Mouse (Mus musculus) heart, embryonic 15.5 days (tissue): ENCODE data around the gene Ssh1. TPM values are rescaled to one million over a fixed set of nuclear protein-coding genes. Genes with fewer than 3 reads are reported as not detected.

Experiments used
- ATAC-seq: fragments of 200-750 bp; cut with Nextera tagmentation; replicated peaks from 2 replicates; pipeline ENCODE4 v1.8.0; 2017; ENCODE audit warnings: low read depth, moderate TSS enrichment; ENCODE audit not compliant: insufficient number of reproducible peaks, insufficient read depth, low FRiP score
- H3K27ac ChIP-seq: fragments of 300-500 bp; sonication (generic); 2 replicates; pipeline ENCODE4 v1.5.1; 2015; ENCODE audit warnings: mild to moderate bottlenecking, inconsistent platforms
- H3K27me3 ChIP-seq: fragments of 300-500 bp; sonication (generic); 2 replicates; pipeline ENCODE4 v1.6.1; 2015; ENCODE audit warnings: inconsistent platforms
- H3K36me3 ChIP-seq: fragments of 300-500 bp; sonication (generic); 2 replicates; pipeline ENCODE4 v1.6.1; 2015; ENCODE audit warnings: mild to moderate bottlenecking, inconsistent platforms
- H3K4me1 ChIP-seq: fragments of 300-500 bp; sonication (generic); replicated peaks from 2 replicates; pipeline ENCODE4 v1.6.1; 2015; ENCODE audit warnings: inconsistent platforms
- H3K4me2 ChIP-seq: fragments of 300-500 bp; sonication (generic); 2 replicates; pipeline ENCODE4 v1.6.1; 2015; ENCODE audit warnings: inconsistent platforms, mild to moderate bottlenecking, moderate library complexity
- H3K4me3 ChIP-seq: fragments of 300-500 bp; sonication (generic); 2 replicates; pipeline ENCODE4 v1.5.1; 2015; ENCODE audit warnings: mild to moderate bottlenecking, inconsistent platforms
- H3K9ac ChIP-seq: fragments of 300-500 bp; sonication (generic); 2 replicates; pipeline ENCODE4 v1.6.1; 2015; ENCODE audit warnings: mild to moderate bottlenecking, inconsistent platforms
- H3K9me3 ChIP-seq: fragments of 300-500 bp; sonication (generic); replicated peaks from 2 replicates; pipeline ENCODE4 v1.6.1; 2016; ENCODE audit warnings: inconsistent platforms
- WGBS: fragments of 180-500 bp; shearing (Covaris S2); methylation state at CpG from one replicate; pipeline ENCODE4 v1.1.7; 2015; ENCODE audit warnings: mixed read lengths; 5-methylcytosine and 5-hydroxymethylcytosine counted together
- polyA plus RNA-seq: library from polyadenylated mRNA; unstranded; fragments of >200 nt; fragmentation: Nextera tagmentation; extraction: Ambion mirVana; gene quantifications from 2 replicates; pipeline ENCODE4 v1.2.1, GENCODE M21; 2015

Ssh1 gene
- polyA plus RNA-seq, 1 experiment from 2014 or later = 9.0 TPM

DNA sequence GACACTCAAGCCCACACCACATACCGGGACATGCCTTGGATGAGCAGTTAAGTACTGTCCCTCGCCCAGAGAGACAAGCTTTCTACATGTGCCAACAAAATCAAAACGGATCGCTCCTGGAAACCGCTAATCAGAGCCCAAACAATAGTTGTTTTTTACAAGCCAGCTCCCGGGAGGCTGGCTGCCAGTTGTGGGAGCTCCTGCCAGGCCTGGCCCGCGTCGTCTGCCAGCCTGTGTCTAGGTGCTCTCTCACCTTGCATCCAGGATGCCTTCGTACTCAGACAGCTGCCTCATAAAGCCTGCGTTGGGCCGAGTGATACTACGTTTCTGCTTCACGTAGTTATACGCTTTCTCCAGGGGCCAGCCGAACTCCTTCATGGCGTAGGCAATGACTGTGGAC lies 43.6 kb downstream of the Ssh1 start:
- no peaks in the 10 kb centered on the region for H3K27me3 ChIP-seq
- no peak for ATAC-seq
- peaks cover 63% of the 10 kb centered on the region for H3K36me3 ChIP-seq
- whole genome bisulfite sequencing = 86% methylated on average over 17 of the region's 17 CpGs
- H3K4me3 ChIP-seq = no peak overlapping the region
- no peak overlapping the region for H3K4me2 ChIP-seq
- no peak overlapping the region for H3K9ac ChIP-seq
- no peaks in the 10 kb centered on the region for H3K9me3 ChIP-seq
- peak overlapping the region; percentile 79; the same call in 1 of the 2 replicates for H3K27ac ChIP-seq
- peaks cover 40% of the 10 kb centered on the region for H3K4me1 ChIP-seq

DNA sequence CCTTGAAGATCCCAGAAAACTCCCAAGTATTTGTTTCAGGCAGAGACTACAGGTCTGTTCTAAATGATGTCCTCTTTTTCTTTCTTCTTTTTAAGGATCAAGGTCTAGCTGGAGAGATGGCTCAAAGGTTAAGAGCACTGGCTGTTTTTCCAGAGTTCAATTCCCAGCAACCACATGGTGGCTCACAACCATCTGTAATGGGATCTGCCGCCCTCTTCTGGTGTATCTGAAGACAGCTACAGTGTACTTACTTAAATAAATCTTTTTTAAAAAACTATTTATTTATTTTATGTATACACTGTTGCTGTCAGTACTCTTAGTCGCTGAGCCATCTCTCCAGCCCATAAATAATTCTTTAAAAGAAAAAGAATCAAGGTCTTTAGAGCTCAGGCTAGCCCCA lies 46.4 kb downstream of the Ssh1 start:
- peaks cover 78% of the 10 kb centered on the region for H3K36me3 ChIP-seq
- H3K4me2 ChIP-seq = no peak overlapping the region
- no peaks in the 10 kb centered on the region for H3K27me3 ChIP-seq
- H3K4me3 ChIP-seq = no peak overlapping the region
- H3K9me3 ChIP-seq = no peaks in the 10 kb centered on the region
- WGBS = 69% methylated on average over 2 of the region's 2 CpGs
- H3K27ac ChIP-seq = no peak overlapping the region
- ATAC-seq = no peak
- peaks cover 21% of the 10 kb centered on the region for H3K4me1 ChIP-seq
- H3K9ac ChIP-seq = no peak overlapping the region

DNA sequence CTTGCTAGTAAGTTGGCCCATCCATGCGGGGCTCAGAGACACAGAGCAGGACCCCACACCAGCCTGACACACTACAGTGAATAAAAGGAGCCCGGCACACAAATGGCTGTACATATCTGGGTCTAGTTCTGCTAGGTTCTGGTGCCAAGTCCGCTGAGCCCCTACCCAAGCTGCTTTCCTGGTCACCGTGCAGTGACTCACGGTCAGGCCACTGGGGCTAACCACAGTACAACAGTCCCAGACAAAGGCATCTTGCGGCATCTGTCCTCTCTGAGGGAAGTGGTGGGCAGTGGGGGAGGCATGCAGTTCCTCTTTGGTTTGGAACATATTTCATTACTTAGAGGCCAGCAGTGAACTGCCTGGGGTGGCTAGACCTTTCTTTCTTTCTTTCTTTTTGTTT lies 48.6 kb downstream of the Ssh1 start:
- no peaks in the 10 kb centered on the region for H3K9me3 ChIP-seq
- peaks cover 95% of the 10 kb centered on the region for H3K36me3 ChIP-seq
- no peak overlapping the region for H3K9ac ChIP-seq
- no peak overlapping the region for H3K4me3 ChIP-seq
- H3K27me3 ChIP-seq = no peaks in the 10 kb centered on the region
- H3K4me2 ChIP-seq = no peak overlapping the region
- no peak for ATAC-seq
- WGBS = 90% methylated on average over 6 of the region's 6 CpGs
- H3K27ac ChIP-seq = no peak overlapping the region
- H3K4me1 ChIP-seq = peaks cover under 1% of the 10 kb centered on the region; the same call in 1 of the 2 replicates

DNA sequence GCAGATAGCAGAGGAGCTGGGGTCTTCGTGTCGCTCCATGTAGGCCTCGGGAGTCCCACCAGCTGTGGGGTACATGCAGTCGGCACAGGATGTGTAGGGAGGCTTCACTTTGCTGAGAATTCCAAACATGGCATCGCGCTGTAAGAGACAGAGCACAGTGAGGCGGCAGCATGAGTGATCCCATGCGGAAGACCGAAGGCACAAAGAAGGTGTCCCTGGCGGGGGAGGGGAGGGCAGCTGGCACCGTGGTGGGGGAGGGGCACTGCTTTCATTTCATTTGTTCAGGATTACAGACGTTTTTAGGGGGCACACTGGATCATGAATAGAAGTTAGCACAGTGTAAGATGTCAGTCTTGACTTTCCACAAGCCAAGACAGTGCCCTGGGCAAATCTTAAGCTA lies 50.4 kb downstream of the Ssh1 start:
- Histone ChIP-seq H3K4me3 (no peak overlapping the region), H3K4me2 (no peak overlapping the region), H3K36me3 (peaks cover 79% of the 10 kb centered on the region), H3K9me3 (no peaks in the 10 kb centered on the region), H3K27me3 (no peaks in the 10 kb centered on the region), H3K9ac (no peak overlapping the region), H3K27ac (no peak overlapping the region), H3K4me1 (no peaks in the 10 kb centered on the region)
- WGBS = 71% methylated on average over 12 of the region's 12 CpGs
- no peak for ATAC-seq

DNA sequence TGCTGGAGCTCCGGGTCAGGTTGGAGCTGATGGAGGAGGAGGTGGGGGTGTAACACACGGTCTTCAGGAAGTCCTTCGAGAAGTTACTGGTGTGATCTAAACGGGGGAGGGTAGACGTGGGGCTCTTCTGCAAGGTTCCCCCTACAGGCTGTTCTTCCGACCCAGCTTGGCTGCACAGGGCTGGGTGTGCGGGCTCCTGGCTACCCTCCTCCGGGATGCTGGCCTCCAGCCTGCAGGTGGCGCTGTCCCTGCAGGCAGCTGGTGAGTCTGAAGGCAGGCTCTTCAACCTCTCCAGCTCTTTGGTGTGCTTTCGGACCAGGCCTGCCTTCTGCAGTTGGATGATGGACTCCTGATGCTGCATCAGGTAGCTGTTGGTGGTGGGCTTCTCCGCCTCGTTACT lies 51.1 kb downstream of the Ssh1 start:
- H3K4me3 ChIP-seq = no peak overlapping the region
- peaks cover 72% of the 10 kb centered on the region for H3K36me3 ChIP-seq
- 81% methylated on average over 12 of the region's 12 CpGs for WGBS
- no peaks in the 10 kb centered on the region for H3K27me3 ChIP-seq
- no peak overlapping the region for H3K4me2 ChIP-seq
- no peak overlapping the region for H3K9ac ChIP-seq
- H3K4me1 ChIP-seq = peaks cover 4% of the 10 kb centered on the region
- no peak for ATAC-seq
- H3K27ac ChIP-seq = no peak overlapping the region
- H3K9me3 ChIP-seq = no peaks in the 10 kb centered on the region

DNA sequence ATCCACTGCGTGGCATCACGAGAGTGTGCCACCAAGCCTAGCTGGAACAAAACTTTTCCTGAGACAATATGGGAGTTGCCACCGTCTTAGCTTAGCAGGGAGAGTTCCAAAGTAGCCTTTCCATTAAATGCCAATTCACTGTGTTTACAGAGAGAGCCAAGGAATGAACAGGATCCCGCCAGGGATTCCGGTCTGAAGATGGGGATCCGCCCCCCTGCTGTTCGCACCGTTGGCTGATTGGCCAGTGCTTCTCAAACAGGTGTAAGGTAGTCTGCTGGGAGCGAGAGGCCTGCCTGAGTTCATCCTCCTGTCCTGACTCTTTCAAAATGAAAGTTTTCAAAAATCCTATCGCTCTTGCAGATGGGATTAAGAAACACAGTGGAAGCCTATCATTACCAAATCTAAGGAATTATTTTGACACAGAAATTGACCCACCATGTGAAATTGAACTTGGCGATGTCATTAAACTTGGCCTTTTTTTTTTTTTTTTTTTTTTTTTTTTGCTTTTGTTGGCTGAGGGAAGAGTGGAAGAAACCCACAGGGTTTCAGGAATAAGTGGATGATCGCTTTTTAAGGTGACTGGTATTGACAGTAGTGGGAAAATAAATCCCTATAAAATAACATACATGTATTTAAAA lies 54.3 kb downstream of the Ssh1 start:
- Histone ChIP-seq H3K9me3 (no peaks in the 10 kb centered on the region), H3K27me3 (no peaks in the 10 kb centered on the region), H3K4me1 (peaks cover 13% of the 10 kb centered on the region), H3K27ac (no peak overlapping the region), H3K9ac (no peak overlapping the region), H3K36me3 (peaks cover 43% of the 10 kb centered on the region), H3K4me2 (no peak overlapping the region), H3K4me3 (no peak overlapping the region)
- WGBS = 70% methylated on average over 12 of the region's 12 CpGs
- ATAC-seq = no peak

DNA sequence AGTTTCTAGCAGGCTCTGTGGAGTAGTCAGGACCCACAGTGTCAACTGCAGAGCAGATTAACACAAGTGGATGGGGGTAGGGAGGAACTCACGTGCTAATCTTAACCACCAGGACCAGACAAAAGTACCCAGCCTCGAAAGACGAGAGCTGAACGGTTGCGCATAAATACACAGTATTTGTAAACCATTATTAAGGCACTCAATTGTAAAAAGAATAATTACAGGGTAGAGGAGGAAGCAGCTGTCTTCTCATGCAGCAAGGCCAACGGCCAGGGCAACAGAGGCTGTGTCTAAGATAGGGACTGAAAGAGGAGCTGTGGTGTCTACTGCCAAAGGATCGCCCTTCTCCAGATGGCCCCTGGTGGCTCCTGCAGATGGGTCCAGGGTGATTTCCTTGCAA lies 56.0 kb downstream of the Ssh1 start:
- no peak overlapping the region for H3K4me3 ChIP-seq
- peak overlapping the region; percentile 47 for H3K27ac ChIP-seq
- WGBS = 39% methylated on average over 7 of the region's 7 CpGs
- H3K4me2 ChIP-seq = no peak overlapping the region
- H3K27me3 ChIP-seq = no peaks in the 10 kb centered on the region
- peaks cover 27% of the 10 kb centered on the region for H3K36me3 ChIP-seq
- peaks cover 23% of the 10 kb centered on the region for H3K4me1 ChIP-seq
- no peak for ATAC-seq
- H3K9me3 ChIP-seq = no peaks in the 10 kb centered on the region
- H3K9ac ChIP-seq = no peak overlapping the region

DNA sequence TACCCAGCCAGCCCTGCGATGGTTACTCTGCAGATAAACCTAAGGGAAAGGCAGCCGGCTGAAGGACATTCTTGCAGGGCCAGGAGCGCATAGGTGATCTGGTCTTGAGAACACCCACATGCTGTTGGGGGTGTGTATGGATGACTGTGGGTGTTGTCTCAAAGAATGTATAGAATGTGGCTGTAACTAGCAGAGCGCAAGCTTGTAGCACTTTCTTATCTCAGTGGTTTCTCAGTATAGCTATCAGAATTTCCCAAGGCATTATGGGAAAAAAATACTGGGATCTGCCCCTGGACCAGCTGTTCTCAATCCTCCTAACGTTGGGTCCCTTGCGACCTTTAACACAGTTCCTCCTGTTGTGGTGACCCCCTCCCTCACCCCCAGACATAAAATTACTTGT lies 59.8 kb downstream of the Ssh1 start:
- H3K36me3 ChIP-seq = no peaks in the 10 kb centered on the region; the same call in 1 of the 2 replicates
- no peaks in the 10 kb centered on the region for H3K27me3 ChIP-seq
- no peak overlapping the region for H3K4me2 ChIP-seq
- peak overlapping the region; percentile 51 for H3K27ac ChIP-seq
- no peak overlapping the region for H3K9ac ChIP-seq
- peaks cover 35% of the 10 kb centered on the region for H3K4me1 ChIP-seq
- no peak overlapping the region for H3K4me3 ChIP-seq
- WGBS = 26% methylated on average over 6 of the region's 6 CpGs
- no peak for ATAC-seq
- H3K9me3 ChIP-seq = no peaks in the 10 kb centered on the region

DNA sequence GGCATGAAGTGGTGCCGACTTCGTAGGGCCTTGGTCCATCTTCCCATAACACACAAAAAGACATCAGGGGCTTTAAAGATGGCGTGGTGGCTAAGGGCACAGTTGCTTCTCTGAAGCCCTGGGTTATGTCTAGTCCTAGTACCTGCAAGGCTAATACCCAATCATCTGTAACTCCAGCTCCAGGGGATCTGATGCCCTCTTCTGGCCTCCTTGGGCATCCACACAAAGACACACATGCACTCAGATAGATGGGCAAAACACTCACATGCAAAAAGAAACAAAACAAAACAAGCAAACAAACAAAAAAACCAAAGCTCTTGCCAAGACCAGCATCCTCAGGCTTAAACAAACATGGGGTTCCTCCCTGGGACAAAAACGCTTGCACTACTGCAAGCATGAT lies 60.2 kb downstream of the Ssh1 start:
- H3K4me1 ChIP-seq = peaks cover 35% of the 10 kb centered on the region
- no peaks in the 10 kb centered on the region for H3K9me3 ChIP-seq
- H3K4me2 ChIP-seq = no peak overlapping the region

DNA sequence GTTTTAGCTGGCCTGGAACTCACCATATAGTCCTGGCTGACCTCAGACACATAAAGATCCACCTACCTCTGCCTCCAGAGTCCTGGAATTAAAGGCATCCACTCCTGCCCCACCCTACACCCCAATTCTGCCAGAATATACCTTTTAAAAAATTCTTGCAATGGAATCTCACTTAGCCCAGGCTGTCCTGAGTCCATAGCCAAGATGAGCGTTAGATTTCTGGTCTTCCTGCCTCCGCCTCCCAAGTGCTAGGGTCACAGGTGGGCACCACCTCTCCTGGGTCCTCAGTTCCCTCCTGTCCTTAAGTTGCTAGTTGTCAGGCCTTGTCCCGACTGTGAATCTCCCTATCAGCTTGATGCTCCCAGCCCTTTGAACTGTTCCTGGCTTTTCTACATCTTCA lies 61.4 kb downstream of the Ssh1 start:
- peaks cover 5% of the 10 kb centered on the region; the same call in 1 of the 2 replicates for H3K9me3 ChIP-seq
- no peak overlapping the region for H3K4me2 ChIP-seq
- peaks cover 29% of the 10 kb centered on the region for H3K4me1 ChIP-seq
- ATAC-seq = no peak
- 67% methylated on average over 3 of the region's 3 CpGs for WGBS
- no peak overlapping the region for H3K27ac ChIP-seq
- no peak overlapping the region for H3K9ac ChIP-seq
- H3K27me3 ChIP-seq = no peaks in the 10 kb centered on the region
- H3K36me3 ChIP-seq = no peaks in the 10 kb centered on the region; the same call in 1 of the 2 replicates
- H3K4me3 ChIP-seq = no peak overlapping the region

More for the DNA sequence above, 60.2 kb downstream of the Ssh1 start:
- no peak overlapping the region for H3K9ac ChIP-seq
- no peaks in the 10 kb centered on the region for H3K27me3 ChIP-seq
- 65% methylated on average over 4 of the region's 4 CpGs for WGBS
- no peak overlapping the region for H3K4me3 ChIP-seq
- H3K36me3 ChIP-seq = no peaks in the 10 kb centered on the region; the same call in 1 of the 2 replicates
- ATAC-seq = no peak
- peak overlapping the region; percentile 51 for H3K27ac ChIP-seq

DNA sequence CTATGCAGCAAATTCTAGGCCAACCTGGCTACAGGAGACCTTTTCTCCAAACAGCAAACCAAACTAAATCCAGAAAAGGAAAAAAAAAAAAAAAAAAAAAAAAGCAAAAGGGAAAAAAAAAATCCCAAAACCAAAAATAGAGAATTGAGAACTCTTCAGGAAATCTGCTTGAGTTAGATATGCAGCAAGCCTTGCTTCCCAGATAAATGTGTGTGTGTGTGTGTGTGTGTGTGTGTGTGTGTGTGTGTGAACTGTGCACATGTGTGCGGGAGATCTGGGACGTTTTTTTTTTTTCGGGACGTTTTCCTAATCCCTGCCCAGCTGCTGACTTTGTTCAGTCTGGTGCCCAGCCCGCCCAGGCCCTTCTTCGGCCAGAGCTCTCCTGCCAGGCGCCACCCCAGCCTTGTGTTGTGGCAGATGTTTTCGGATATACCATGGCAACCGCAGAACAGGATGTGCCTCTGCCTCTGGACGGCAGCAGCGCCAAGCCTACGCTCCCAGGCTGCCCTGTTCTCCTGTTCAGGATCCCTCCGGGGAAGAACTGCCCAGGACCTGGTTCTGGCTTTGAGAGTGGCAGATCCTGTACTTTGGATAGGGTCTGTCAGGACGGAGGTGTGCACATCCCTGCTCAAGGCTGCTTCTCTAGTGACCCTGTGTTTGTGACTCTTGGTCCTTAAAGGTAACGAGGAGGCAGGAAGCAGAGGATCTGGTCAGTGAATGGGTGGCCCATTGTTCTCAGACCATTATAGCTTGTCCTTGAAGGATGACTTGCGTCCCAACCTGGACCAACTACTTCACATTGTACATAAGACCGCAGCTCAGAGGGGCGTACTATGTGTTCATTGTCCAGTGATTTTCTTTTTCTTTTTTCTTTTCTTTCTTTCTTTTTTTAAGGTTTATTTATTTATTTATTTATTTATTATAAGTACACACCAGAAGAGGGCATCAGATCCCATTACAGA lies 62.8 kb downstream of the Ssh1 start:
- Histone ChIP-seq H3K9me3 (peaks cover 5% of the 10 kb centered on the region; the same call in 1 of the 2 replicates), H3K27me3 (no peaks in the 10 kb centered on the region), H3K4me2 (peak overlapping the region; percentile 48), H3K4me1 (peaks cover 24% of the 10 kb centered on the region), H3K4me3 (no peak overlapping the region), H3K36me3 (no peaks in the 10 kb centered on the region; the same call in 1 of the 2 replicates), H3K9ac (peak overlapping the region; percentile 21; the same call in 1 of the 2 replicates), H3K27ac (peak overlapping the region; percentile 82)
- WGBS = 27% methylated on average over 18 of the region's 18 CpGs
- peak; percentile 74 for ATAC-seq
